Mouse (Mus musculus): ENCODE results near the gene Anapc1.

Gene Anapc1

DNA sequence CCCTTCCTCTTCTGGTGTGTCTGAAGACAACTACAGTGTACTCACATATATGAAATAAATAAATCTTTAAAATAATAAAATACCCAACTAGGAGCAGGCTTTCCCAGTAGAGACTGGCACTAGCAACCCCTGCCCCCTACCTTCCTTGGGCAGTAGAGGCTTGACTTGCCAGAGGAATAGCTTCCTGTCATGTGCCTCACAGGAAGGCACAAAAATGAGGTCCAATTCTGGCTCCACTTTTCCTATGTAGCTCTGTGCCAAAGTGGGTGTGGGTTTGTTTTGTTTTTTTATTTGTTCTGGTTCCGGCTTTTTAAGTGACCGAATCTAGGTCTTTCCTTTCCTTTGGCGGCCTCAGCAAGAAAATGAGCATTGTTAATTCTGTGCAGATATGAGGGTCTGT lies 17.3 kb upstream of the Anapc1 start:
- POLR2A ChIA-PET, result no interaction called here
- CTCF ChIA-PET, result no interaction called here

DNA sequence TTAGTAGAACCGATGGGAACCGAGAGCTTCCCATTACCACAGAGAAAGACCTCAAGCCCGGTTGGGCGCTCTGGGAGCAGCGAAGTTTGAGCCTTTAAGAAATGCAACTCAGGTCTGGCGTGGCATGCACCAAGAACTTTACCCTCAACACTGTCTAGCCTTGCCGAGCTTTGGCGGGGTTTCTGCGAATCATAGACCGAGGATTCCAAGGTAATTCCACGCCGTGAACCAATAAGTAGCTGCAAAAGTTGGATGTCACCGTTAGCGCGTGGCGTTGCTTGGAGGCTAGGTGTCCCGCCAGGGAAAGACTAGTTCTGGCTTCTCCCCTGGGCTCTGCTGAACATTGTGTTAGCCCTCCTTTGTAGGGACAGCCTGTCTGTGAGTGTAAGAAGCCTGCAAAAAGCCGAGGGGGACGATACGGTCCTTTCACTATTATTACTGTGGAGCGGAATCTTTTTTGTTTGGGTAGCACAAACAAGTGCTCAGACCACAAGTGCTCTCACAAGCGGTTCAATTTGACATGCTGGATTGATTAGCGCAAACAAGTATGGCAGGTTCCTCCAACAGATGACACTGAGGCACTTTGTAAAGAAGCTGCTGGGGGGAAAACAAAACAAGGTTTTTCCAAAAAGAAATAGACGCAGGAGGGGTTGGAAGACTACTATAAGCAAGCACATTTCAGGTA lies 12.2 kb upstream of the Anapc1 start:
- CTCF ChIA-PET, result interaction anchor here in 3 of 4 experiments (0.5 to 3.1 kb wide), 7 partner anchors 19 to 159 kb away, joined by 3 to 81 read pairs (median 10); partner anchors contain the start of gene Tmem87b (in 3 of the 3)
- POLR2A ChIA-PET, result interaction anchor here in 3 of 4 experiments (0.6 to 6.0 kb wide), 31 partner anchors 10 to 1575 kb away, joined by 3 to 122 read pairs (median 4); partner anchors contain the start of genes Tmem87b (in 3 of the 3), Anapc1 (in 2 of the 3) and Ttl (in 1 of the 3)

DNA sequence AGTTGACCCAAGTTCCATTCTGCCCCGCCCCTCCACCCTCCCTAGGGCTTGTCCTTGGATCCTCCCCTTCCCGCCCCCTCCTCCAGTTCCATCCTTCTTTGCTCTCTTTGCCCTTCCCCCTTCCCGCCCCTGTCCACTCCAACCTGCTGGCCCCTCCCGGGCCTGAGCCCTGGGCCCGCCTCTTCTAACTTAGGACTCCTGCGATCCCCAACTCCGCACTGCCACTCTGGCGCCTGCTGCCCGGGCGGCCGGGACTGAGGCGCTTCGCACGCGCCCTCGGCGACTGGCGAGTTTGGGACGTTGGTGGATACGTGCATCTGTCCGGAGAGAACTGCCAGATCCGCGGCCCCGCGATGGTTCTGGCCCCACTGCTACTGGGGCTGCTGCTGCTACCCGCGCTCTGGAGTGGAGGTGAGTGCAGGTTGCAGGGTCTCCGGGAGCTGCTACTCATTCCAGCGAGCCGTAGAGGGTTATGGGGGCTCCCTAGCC lies 11.5 kb upstream of the Anapc1 start, which contains the start of gene Mertk:
Gene Mertk (plus strand): TSS at position 264 of the 489 bp plus-strand sequence.
- ChIA-PET POLR2A (interaction anchor here (0.6 to 6.0 kb wide), 37 partner anchors 10 to 1576 kb away, joined by 3 to 122 read pairs (median 4); partner anchors contain the start of genes Tmem87b (in 3 of the 4), Anapc1 (in 2 of the 4) and Ttl (in 1 of the 4)), CTCF (interaction anchor here (0.5 to 3.1 kb wide), 20 partner anchors 10 to 560 kb away, joined by 3 to 81 read pairs (median 4); partner anchors contain the start of genes Tmem87b (in 3 of the 4) and Anapc1 (in 1 of the 4))

DNA sequence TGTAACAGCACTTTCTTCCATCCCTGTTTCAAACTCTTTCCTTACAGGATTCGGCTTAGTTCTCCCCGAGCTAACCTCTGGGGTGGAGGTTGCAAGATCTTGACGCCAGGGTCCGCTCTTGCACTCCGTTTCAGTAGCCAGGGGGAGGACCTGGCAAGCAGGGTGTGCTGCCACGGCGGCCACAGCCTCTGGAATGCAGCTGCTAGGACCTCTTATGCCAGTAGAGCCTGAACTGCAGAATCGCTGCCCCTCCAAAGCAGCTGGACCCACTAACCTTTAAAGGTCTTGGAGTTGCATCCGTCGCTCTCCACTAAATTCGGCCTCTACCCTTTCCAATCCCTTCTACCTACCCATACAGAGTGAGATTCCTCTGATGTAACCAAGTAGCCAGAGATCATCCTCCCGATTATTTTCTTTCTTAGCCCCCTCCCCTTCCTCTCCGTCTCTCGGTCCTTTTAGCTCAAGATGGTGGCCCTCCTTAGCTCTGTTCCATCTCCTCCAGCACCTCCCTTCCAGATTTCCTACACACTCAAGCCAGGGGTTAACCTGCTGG lies 11.0 kb upstream of the Anapc1 start:
- CTCF ChIA-PET, result interaction anchor here (0.6 to 3.1 kb wide), 29 partner anchors 10 to 560 kb away, joined by 3 to 81 read pairs (median 4); partner anchors contain the start of genes Tmem87b (in 4 of the 4) and Anapc1 (in 1 of the 4)
- POLR2A ChIA-PET, result interaction anchor here (0.6 to 6.0 kb wide), 34 partner anchors 9 to 547 kb away, joined by 3 to 122 read pairs (median 4); partner anchors contain the start of genes Tmem87b (in 3 of the 4), Anapc1 (in 2 of the 4) and Ttl (in 1 of the 4)

DNA sequence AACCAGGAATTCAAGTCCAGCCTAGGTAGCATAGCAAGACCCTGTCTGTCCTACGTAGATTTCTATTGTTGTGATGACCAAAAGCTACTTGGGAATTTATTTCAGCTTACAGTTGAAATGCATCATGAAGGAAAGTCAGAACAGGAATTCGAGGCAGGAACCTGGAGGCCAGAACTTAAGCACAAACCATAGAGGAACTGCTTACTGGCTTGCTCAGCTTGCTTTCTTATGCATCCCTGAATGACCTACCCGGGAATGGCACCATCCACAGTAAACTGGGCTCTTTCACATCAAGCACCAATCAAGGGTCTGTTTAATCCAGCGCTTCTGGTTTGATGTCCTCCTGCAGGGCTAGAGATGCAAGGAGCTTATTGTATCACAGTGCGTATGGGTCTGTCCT lies 10.4 kb upstream of the Anapc1 start:
- POLR2A ChIA-PET, result interaction anchor here (0.6 to 6.0 kb wide), 29 partner anchors 8 to 548 kb away, joined by 3 to 122 read pairs (median 3); partner anchors contain the start of genes Tmem87b (in 3 of the 4), Anapc1 (in 2 of the 4) and Ttl (in 1 of the 4)
- CTCF ChIA-PET, result interaction anchor here (0.6 to 3.1 kb wide), 25 partner anchors 9 to 977 kb away, joined by 3 to 81 read pairs (median 4); partner anchors contain the start of genes Tmem87b (in 4 of the 4) and Anapc1 (in 1 of the 4)

DNA sequence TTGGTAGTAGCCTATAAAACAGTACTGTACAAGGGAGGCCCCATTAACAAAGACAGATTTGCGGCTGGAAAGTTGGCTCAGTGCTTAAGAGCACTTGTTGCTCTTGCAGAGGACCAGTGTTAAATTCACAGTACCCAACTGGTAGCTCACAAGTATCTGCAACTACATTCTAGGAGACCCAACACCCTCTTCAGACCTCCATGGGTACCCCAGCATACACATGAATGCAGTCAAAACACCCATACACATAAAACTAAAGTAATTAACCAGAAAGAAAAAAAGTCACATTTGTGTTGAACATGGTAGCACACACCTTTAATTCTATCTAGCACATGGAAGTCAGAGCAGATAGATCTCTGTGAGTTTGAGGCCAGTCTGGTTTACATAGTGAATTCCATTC lies 9.9 kb upstream of the Anapc1 start:
- CTCF ChIA-PET, result interaction anchor here (0.6 to 3.1 kb wide), 15 partner anchors 9 to 977 kb away, joined by 3 to 81 read pairs (median 4); partner anchors contain the start of genes Tmem87b (in 4 of the 4) and Anapc1 (in 1 of the 4)
- POLR2A ChIA-PET, result interaction anchor here in 2 of 4 experiments (0.6 to 6.0 kb wide), 13 partner anchors 10 to 688 kb away, joined by 3 to 122 read pairs (median 5); partner anchors contain the start of genes Anapc1 (in 2 of the 2) and Tmem87b (in 2 of the 2)

DNA sequence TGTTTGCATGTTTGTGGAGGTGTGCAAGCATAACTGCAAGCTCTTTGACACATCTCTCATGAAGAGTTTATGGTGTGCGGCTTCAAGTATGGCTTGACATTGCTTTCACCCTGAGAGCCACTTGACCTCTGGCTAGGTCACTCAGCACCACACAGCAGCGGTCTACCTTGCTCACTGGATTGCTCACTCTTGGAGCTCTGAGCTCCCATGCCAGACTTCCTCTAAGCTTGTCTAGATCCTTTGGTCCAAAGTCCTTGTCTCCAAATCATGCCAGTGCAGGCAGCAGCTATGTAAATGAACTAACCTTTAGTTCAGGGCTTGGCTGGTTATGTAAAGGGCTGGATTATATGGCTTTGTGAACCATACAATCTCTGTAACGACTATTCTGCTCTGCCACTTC lies 9.2 kb upstream of the Anapc1 start:
- ChIA-PET CTCF (interaction anchor here in 1 of 4 experiments (1.6 kb wide), 1 partner anchor 120 kb away, joined by 7 read pairs; the partner anchor contains the start of gene Tmem87b), POLR2A (interaction anchor here in 2 of 4 experiments (0.6 to 6.0 kb wide), 7 partner anchors 10 to 687 kb away, joined by 3 to 122 read pairs (median 5); partner anchors contain the start of gene Tmem87b (in 2 of the 2))

DNA sequence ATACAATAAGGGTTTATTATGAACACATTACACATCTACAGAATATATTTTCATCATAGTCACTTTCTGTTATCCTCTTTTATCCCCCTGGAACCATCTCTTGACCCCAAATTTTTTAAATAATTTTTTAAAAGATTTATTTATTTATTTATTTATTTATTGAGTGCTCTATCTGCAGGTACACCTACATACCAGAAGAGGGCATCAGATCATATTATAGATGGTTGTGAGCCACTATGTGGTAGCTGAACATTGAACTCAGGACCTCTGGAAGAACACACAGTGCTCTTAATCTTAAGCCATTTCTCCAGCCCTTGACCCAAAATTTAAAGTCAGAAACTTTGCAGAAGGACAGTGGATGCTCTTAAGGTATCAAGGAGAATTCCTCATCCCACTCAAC lies 7.4 kb upstream of the Anapc1 start:
- CTCF ChIA-PET, result interaction anchor here in 3 of 4 experiments (0.6 to 2.7 kb wide), 5 partner anchors 59 to 902 kb away, joined by 3 to 15 read pairs (median 4); partner anchors contain the start of gene Tmem87b (in 2 of the 3)
- POLR2A ChIA-PET, result interaction anchor here in 3 of 4 experiments (0.5 to 3.1 kb wide), 6 partner anchors 14 to 1414 kb away, joined by 3 to 15 read pairs (median 5); partner anchors contain the start of gene Tmem87b (in 3 of the 3)

DNA sequence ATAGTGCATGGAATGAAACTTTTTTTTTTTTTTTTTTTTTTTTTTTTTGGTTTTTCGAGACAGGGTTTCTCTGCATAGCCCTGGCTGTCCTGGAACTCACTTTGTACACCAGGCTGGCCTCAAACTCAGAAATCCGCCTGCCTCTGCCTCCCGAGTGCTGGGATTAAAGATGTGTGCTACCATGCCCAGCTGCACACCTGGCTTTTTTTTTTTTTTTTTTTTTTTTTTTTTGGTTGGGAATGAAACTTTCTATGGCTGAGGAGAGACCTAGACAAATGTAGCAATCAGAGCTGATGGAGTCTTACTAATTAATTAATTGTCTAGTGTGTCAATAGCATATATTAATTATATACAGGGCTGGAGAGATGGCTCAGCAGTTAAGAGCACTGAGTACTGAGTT lies 6.6 kb upstream of the Anapc1 start:
- ChIA-PET CTCF (interaction anchor here (0.6 to 2.7 kb wide), 6 partner anchors 60 to 185 kb away, joined by 3 to 15 read pairs (median 6); partner anchors contain the start of gene Tmem87b (in 2 of the 4)), POLR2A (interaction anchor here in 3 of 4 experiments (0.6 to 3.1 kb wide), 9 partner anchors 14 to 663 kb away, joined by 3 to 18 read pairs (median 6); partner anchors contain the start of gene Tmem87b (in 3 of the 3))

DNA sequence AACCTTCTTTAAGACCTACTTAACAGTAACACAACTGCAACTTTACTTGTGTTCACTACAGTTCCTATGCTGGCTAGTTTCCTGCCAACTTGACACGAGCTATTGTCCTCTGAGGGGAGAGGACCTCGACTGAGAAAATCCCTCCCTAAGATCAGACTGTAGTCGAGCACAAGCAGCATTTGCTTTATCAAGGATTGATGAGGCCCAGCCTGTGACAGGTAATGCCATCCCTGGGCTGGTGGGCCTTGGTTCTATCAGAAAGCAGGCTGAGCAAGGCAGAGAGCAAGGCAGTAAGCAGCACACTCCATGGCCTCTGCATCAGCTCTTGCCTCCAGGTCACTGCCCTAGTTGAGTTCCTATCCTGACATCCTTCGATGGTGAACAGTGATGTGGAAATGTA lies 6.0 kb upstream of the Anapc1 start:
- ChIA-PET CTCF (interaction anchor here (0.6 to 2.7 kb wide), 6 partner anchors 123 to 185 kb away, joined by 3 to 15 read pairs (median 4); partner anchors contain the start of gene Tmem87b (in 2 of the 4)), POLR2A (interaction anchor here in 3 of 4 experiments (0.6 to 3.1 kb wide), 9 partner anchors 18 to 662 kb away, joined by 3 to 18 read pairs (median 6); partner anchors contain the start of gene Tmem87b (in 3 of the 3))

DNA sequence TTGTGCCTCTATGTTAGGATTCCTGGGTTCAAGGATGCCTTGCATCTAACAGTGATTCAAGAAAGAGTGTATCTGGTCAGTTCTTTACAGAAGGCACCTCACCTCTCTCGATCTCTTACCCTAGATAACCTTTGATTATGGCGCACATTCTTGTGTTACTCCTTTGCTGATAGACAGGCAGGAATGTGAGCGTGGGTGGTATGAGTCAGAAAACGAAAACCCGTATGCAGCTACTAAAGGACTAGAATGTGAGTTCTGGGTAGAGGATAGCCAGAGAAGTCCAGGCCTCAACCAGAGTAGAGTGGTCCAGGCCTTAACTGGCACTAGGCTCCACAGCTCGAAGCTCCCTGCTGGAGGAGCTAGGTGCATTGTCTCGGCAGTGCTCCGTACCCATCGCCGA lies 5.6 kb upstream of the Anapc1 start:
- CTCF ChIA-PET, result interaction anchor here in 2 of 4 experiments (0.9 to 2.7 kb wide), 2 partner anchors 124 to 125 kb away, joined by 5 to 15 read pairs; partner anchors contain the start of gene Tmem87b (in 1 of the 2)
- POLR2A ChIA-PET, result interaction anchor here in 3 of 4 experiments (0.7 to 3.1 kb wide), 5 partner anchors 17 to 175 kb away, joined by 3 to 15 read pairs (median 11); partner anchors contain the start of gene Tmem87b (in 3 of the 3)

DNA sequence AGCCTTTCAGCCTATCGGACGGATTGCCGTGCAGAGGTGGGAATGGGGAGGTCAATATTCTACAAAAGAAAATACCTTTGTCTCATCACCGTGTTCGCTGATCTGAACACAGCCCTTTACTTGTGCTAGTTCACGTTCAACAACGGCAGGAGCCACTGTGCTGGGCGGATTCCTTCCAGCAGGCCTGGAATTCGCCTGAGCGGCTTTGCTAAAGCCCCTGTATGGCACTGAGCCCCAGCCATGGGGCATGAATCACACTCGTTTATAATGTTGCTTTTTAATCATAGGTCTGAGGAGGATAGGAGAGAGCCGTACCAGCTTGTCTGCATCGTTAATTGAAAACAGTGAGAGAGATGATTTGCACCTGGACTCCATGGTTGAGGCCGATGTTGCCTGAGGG lies 5.1 kb upstream of the Anapc1 start:
- ChIA-PET POLR2A (interaction anchor here in 3 of 4 experiments (1.4 to 3.1 kb wide), 4 partner anchors 17 to 126 kb away, joined by 3 to 15 read pairs (median 12); partner anchors contain the start of gene Tmem87b (in 3 of the 3)), CTCF (interaction anchor here in 2 of 4 experiments (0.9 to 2.7 kb wide), 2 partner anchors 124 to 126 kb away, joined by 5 to 15 read pairs; partner anchors contain the start of gene Tmem87b (in 1 of the 2))

DNA sequence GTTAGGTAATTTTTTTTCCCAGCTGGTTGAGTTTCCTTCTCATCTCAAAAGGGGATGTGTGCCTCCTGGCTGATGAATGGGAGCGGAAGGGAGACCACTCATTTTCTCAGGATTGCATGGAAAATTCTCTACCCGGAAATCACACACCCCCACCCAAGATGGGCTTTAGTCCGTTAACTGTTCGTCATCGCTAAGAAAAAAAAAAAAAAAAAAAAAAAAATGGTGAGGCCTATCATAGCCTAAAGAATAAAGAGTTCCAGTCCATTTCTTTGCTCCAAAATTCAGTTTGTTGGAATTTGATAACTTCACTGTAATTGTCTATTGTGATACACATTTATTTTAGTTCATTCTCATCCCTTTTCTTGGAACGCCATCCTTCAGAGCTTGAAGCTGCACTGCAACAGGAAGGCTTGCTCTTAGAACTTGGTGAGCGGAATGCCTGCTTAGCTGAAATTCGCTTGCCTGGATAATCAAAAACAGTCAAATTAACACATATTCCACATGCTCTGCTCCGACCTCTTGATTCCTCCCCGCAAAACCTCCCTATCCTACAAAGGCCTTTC lies 448 bp upstream of the Anapc1 start:
- CTCF ChIA-PET, result interaction anchor here in 3 of 4 experiments (0.7 to 2.4 kb wide), 3 partner anchors 10 to 275 kb away, joined by 3 to 7 read pairs (median 5); no protein-coding TSS in a partner anchor
- POLR2A ChIA-PET, result interaction anchor here in 3 of 4 experiments (0.6 to 3.6 kb wide), 17 partner anchors 11 to 1556 kb away, joined by 3 to 23 read pairs (median 5); partner anchors contain the start of genes Mertk (in 2 of the 3) and Tmem87b (in 2 of the 3)

DNA sequence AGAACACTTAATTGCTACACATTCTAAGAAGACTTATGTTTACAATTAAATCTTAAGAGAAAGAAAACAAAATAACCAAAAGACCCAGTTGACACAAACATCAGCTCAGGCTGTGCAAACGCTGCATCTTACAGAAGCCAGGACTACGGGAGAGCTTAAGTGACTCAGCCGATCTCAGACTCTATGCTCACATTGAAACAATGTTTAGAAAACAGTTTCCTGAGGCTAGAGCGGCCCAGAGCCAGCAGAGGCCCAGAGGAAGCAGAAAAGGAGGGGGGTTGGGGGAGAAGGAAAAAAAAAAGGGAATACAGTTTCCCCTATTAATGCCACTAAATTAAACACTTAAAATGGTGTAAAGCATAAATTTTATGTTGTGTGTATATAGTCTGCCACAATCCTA lies 6.5 kb downstream of the Anapc1 start:
- CTCF ChIA-PET, result no interaction called here
- POLR2A ChIA-PET, result interaction anchor here in 1 of 4 experiments (0.6 to 0.7 kb wide), 2 partner anchors 29 to 809 kb away, joined by 3 to 5 read pairs; no protein-coding TSS in a partner anchor

DNA sequence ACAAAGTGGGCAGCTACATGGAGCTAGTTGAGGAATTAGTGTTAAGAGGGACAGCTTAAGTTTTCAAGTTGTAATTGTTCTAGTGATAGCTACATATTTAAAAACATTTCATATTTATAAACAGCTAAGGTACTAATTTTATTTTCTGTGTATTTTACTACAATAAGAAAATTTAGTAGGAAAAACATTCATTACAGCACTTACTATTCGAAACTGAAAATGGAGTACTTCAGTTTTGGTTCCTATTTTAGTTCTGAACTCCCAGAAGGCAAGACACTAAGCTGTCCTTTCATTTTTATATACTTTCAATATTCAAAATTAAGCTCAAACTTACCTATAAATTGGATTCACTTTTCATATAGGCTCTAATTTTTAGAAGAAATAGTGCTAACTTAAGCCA lies 66.6 kb downstream of the Anapc1 start:
- POLR2A ChIA-PET, result interaction anchor here in 2 of 4 experiments (0.7 to 1.5 kb wide), 5 partner anchors 12 to 473 kb away, joined by 3 to 5 read pairs (median 4); no protein-coding TSS in a partner anchor

DNA sequence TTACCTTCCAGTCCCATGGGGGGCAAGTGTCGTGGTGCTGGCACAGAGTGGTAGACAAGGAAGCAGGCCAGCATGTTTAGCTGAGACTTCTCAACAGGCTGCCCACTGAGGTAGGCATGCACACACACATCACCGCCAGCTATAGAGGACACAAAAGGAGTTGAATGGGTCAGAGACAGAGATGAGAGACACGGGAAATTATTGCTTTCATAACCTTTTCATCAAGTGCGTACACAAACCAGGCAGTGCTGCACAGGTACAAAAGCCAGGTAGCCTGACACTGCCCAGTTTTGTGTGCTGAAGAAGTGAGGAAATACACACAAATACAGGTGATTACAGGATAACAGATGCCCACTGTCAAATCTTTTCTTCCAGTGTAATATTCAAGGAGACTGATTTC lies 71.8 kb downstream of the Anapc1 start:
- CTCF ChIA-PET, result no interaction called here
- POLR2A ChIA-PET, result interaction anchor here in 1 of 4 experiments (1.1 to 2.0 kb wide), 3 partner anchors 71 to 207 kb away, joined by 3 to 4 read pairs (median 3); partner anchors contain the start of gene Anapc1

More for the DNA sequence above, 66.6 kb downstream of the Anapc1 start:
- CTCF ChIA-PET, result no interaction called here

DNA sequence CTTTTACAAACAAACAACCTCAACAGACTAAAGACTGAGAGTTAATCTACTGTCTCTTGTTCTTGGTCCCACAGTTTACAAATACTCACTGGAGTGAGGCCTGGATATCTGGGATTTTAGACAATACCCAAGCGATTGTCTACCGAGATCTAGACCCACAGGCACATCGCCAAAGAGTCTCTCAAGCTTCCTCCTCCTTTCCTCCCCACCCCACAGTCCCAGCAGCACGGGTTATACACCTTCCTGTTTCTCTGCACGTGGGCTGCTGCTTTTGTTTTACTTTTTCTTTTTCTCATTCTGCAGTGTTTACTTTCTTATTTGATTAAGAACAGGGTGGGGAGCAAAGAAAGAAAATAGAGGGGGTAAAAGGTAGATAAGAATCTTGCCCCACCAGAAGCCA lies 73.8 kb downstream of the Anapc1 start:
- ChIA-PET POLR2A (interaction anchor here in 2 of 4 experiments (0.6 to 2.0 kb wide), 2 partner anchors 209 to 1722 kb away, joined by 3 to 4 read pairs; no protein-coding TSS in a partner anchor), CTCF (no interaction called here)

Data from embryonic stem cell, embryonic (primary cell).